Mouse (Mus musculus) megakaryocyte-erythroid progenitor cell, adult 5 weeks (primary cell): ENCODE data around the gene Prl3c1. TPM values are rescaled to one million over a fixed set of nuclear protein-coding genes. Genes with fewer than 3 reads are reported as not detected.

ENCODE experiments used
- polyA plus RNA-seq: library from polyadenylated mRNA; stranded (reverse); fragments of >175 nt; gene quantifications from 2 replicates; pipeline ENCODE4 v1.2.3, GENCODE M21; 2012

The Prl3c1 gene
- polyA plus RNA-seq: not detected in 2 replicates

GRCm38 (mm10) chr13:27196359-27196758 is at the start of gene Prl3c1:
Gene Prl3c1 (plus strand): TSS chr13:27196659.

GRCm38 (mm10) chr13:27156490-27156889 is 40.0 kb upstream of the Prl3c1 start, which contains the start of gene Prl3d3:
Gene Prl3d3 (plus strand): TSS chr13:27156790.

GRCm38 (mm10) chr13:27241547-27241946 is 45.1 kb downstream of the Prl3c1 start, which contains the start of gene Prl3b1:
Gene Prl3b1 (plus strand): TSS chr13:27241847.

Other genes starting within 250 kb of the Prl3c1 start
- gene Prl, start 139.1 kb upstream of the Prl3c1 start, polyA plus RNA-seq: not detected in 2 replicates
- not detected in 2 replicates for gene Prl3d1, start 102.5 kb upstream of the Prl3c1 start, polyA plus RNA-seq
- gene Prl3d2, start 75.0 kb upstream of the Prl3c1 start, polyA plus RNA-seq: not detected in 2 replicates
- gene Prl3d3, start 39.9 kb upstream of the Prl3c1 start, polyA plus RNA-seq: not detected in 2 replicates
- not detected in 2 replicates for gene Prl3b1, start 45.2 kb downstream of the Prl3c1 start, polyA plus RNA-seq
- not detected in 2 replicates for gene Prl3a1, start 62.8 kb downstream of the Prl3c1 start, polyA plus RNA-seq
- gene Prl6a1, start 116.0 kb downstream of the Prl3c1 start, polyA plus RNA-seq: not detected in 2 replicates
- gene Prl8a2, start 149.0 kb downstream of the Prl3c1 start, polyA plus RNA-seq: not detected in 2 replicates
- gene Prl2b1, start 194.2 kb downstream of the Prl3c1 start, polyA plus RNA-seq: not detected in 2 replicates
- not detected in 2 replicates for gene Prl8a6, start 242.0 kb downstream of the Prl3c1 start, polyA plus RNA-seq